Mouse (Mus musculus) R1 (cell line): ENCODE measurements around the gene St5.
A peak's percentile ranks its signal among the peaks of the same experiment; 100 is the strongest.

Experiments used
- DNase-seq: peaks from one replicate; pipeline ENCODE4 v3.0.0-alpha.2; 2018; ENCODE audit warnings: low read depth, low spot score

St5 gene

GRCm38 (mm10) chr7:109702721-109703120 is 684 bp downstream of the St5 start:
- DNase-seq = peak; percentile 35

GRCm38 (mm10) chr7:109700213-109700612 is 3.2 kb downstream of the St5 start:
- DNase-seq = peak; percentile 89

- peak; percentile 94 for DNase-seq
Observed at GRCm38 (mm10) chr7:109695339-109695726, 8.1 kb downstream of the St5 start.

GRCm38 (mm10) chr7:109694576-109695338 is 8.6 kb downstream of the St5 start:
- peak; percentile 82 for DNase-seq

GRCm38 (mm10) chr7:109690961-109691360 is 12.4 kb downstream of the St5 start:
- no peak for DNase-seq

- DNase-seq = peak; percentile 49
Observed at GRCm38 (mm10) chr7:109690101-109690500, 13.3 kb downstream of the St5 start.

- no peak for DNase-seq
Observed at GRCm38 (mm10) chr7:109686585-109687128, 16.7 kb downstream of the St5 start.

- DNase-seq = peak; percentile 69
Observed at GRCm38 (mm10) chr7:109680879-109681278, 22.5 kb downstream of the St5 start.

GRCm38 (mm10) chr7:109680284-109680683 is 23.1 kb downstream of the St5 start:
- peak; percentile 27 for DNase-seq

- DNase-seq = no peak
Observed at GRCm38 (mm10) chr7:109674944-109675628, 28.3 kb downstream of the St5 start.

- DNase-seq = peak; percentile 71
Observed at GRCm38 (mm10) chr7:109671581-109672471, 31.6 kb downstream of the St5 start.

- DNase-seq = no peak
Observed at GRCm38 (mm10) chr7:109669426-109670170, 33.8 kb downstream of the St5 start.

- no peak for DNase-seq
Observed at GRCm38 (mm10) chr7:109666664-109667063, 36.7 kb downstream of the St5 start.

- DNase-seq = no peak
Observed at GRCm38 (mm10) chr7:109662626-109663025, 40.8 kb downstream of the St5 start.

- no peak for DNase-seq
Observed at GRCm38 (mm10) chr7:109659278-109659677, 44.1 kb downstream of the St5 start.

GRCm38 (mm10) chr7:109657884-109658283 is 45.5 kb downstream of the St5 start:
- no peak for DNase-seq

GRCm38 (mm10) chr7:109654871-109655270 is 48.5 kb downstream of the St5 start:
- peak; percentile 77 for DNase-seq

- DNase-seq = peak; percentile 49
Observed at GRCm38 (mm10) chr7:109648812-109649594, 54.4 kb downstream of the St5 start.

GRCm38 (mm10) chr7:109646574-109646973 is 56.8 kb downstream of the St5 start:
- no peak for DNase-seq

- DNase-seq = peak; percentile 19
Observed at GRCm38 (mm10) chr7:109643305-109643994, 60.0 kb downstream of the St5 start.
